Mouse (Mus musculus) mature B cell (primary cell): ENCODE results near the gene Slc25a47.

Experiments
- in situ Hi-C: fragments of 300-500 bp; cut with MboI; formaldehyde crosslinking; loops from 2 replicates; pipeline ENCODE4 v1.14.3; 2019

The Slc25a47 gene

GRCm38 (mm10) chr12:108865007-108865494, 29.2 kb downstream of the Slc25a47 start:
- in situ Hi-C loops = no loop called here

GRCm38 (mm10) chr12:108869575-108869974, 33.7 kb downstream of the Slc25a47 start:
- in situ Hi-C loops = no loop called here

GRCm38 (mm10) chr12:108873122-108873521, 37.3 kb downstream of the Slc25a47 start:
- in situ Hi-C loops = no loop called here

GRCm38 (mm10) chr12:108879138-108879537, 43.3 kb downstream of the Slc25a47 start:
- in situ Hi-C loops = no loop called here

GRCm38 (mm10) chr12:108880606-108881005, 44.8 kb downstream of the Slc25a47 start:
- in situ Hi-C loops = no loop called here

- in situ Hi-C loops = no loop called here
These were observed 45.3 kb downstream of the Slc25a47 start for GRCm38 (mm10) chr12:108881192-108881591.

GRCm38 (mm10) chr12:108882776-108883175, 46.9 kb downstream of the Slc25a47 start:
- in situ Hi-C loops = no loop called here

GRCm38 (mm10) chr12:108885906-108886305, 50.1 kb downstream of the Slc25a47 start:
- in situ Hi-C loops = no loop called here

- in situ Hi-C loops = no loop called here
These were observed 51.2 kb downstream of the Slc25a47 start for GRCm38 (mm10) chr12:108887077-108887476.

- in situ Hi-C loops = no loop called here
These were observed 52.8 kb downstream of the Slc25a47 start for GRCm38 (mm10) chr12:108888632-108889031.

GRCm38 (mm10) chr12:108892989-108893714, 57.3 kb downstream of the Slc25a47 start, which contains the start of gene Wdr25:
TSS of gene Wdr25 (plus strand) at chr12:108893631.
- in situ Hi-C loops = no loop called here

GRCm38 (mm10) chr12:108893715-108894431, 58.0 kb downstream of the Slc25a47 start, which contains the start of gene Wars:
TSS of gene Wars (minus strand) at chr12:108894174.
- in situ Hi-C loops = no loop called here

- in situ Hi-C loops = no loop called here
These were observed 58.6 kb downstream of the Slc25a47 start for GRCm38 (mm10) chr12:108894432-108894816.

- in situ Hi-C loops = no loop called here
These were observed 60.2 kb downstream of the Slc25a47 start for GRCm38 (mm10) chr12:108896006-108896405.

- in situ Hi-C loops = loop anchor here (25.0 kb wide), 2 partner anchors 411 to 1461 kb away; no protein-coding TSS in a partner anchor
These were observed 65.5 kb downstream of the Slc25a47 start for GRCm38 (mm10) chr12:108901346-108901745.

- in situ Hi-C loops = loop anchor here (25.0 kb wide), 2 partner anchors 409 to 1459 kb away; no protein-coding TSS in a partner anchor
These were observed 67.1 kb downstream of the Slc25a47 start for GRCm38 (mm10) chr12:108902940-108903339.

GRCm38 (mm10) chr12:108903600-108904275, 67.9 kb downstream of the Slc25a47 start:
- in situ Hi-C loops = loop anchor here (25.0 kb wide), 2 partner anchors 409 to 1459 kb away; no protein-coding TSS in a partner anchor

- in situ Hi-C loops = loop anchor here (25.0 kb wide), 2 partner anchors 408 to 1458 kb away; no protein-coding TSS in a partner anchor
These were observed 68.4 kb downstream of the Slc25a47 start for GRCm38 (mm10) chr12:108904276-108904653.

- in situ Hi-C loops = loop anchor here (25.0 kb wide), 2 partner anchors 407 to 1457 kb away; no protein-coding TSS in a partner anchor
These were observed 69.9 kb downstream of the Slc25a47 start for GRCm38 (mm10) chr12:108905620-108906302.

- in situ Hi-C loops = loop anchor here (25.0 kb wide), 2 partner anchors 406 to 1456 kb away; no protein-coding TSS in a partner anchor
These were observed 70.6 kb downstream of the Slc25a47 start for GRCm38 (mm10) chr12:108906398-108906797.
